In genomic region chr7:29372123-29372522, GRCm38 (mm10) we compare ENCODE assay signal across 21 mouse cellular contexts.
"Had no signal": no experiment of that assay in that cellular context is flagged by ENCODE, and none has a peak within 500 bp of the region (broad histone marks: within the 10 kb centered on the region; RNA-seq: fewer than 3 reads in every experiment).

No protein-coding gene starts in this region.

- H3K9ac ChIP-seq: limb, embryonic 13.5 days; liver, embryonic 15.5 days; midbrain, embryonic 15.5 days; neural tube, embryonic 13.5 days; stomach, embryonic 15.5 days had no signal

- DNase-seq: kidney, adult 18-20 months; kidney, adult 9 months; kidney, postnatal 14 days; kidney, postnatal 4 days; liver; lung, adult 2 months; lung, postnatal 14 days; lung, postnatal 4 days; retina, postnatal 1 day; right cerebral cortex, postnatal 25 days; spleen, adult 18-20 months; thymus, postnatal 25 days had no signal

- H3K9me3 ChIP-seq: limb, embryonic 10.5 days; limb, embryonic 13.5 days; liver, embryonic 15.5 days; megakaryocyte, embryonic 14.5 days; midbrain, embryonic 15.5 days; neural tube, embryonic 13.5 days; stomach, embryonic 15.5 days had no signal

- H3K27me3 ChIP-seq: limb, embryonic 13.5 days; liver, embryonic 15.5 days; megakaryocyte, embryonic 14.5 days; midbrain, embryonic 15.5 days; neural tube, embryonic 13.5 days; stomach, embryonic 15.5 days had no signal

- H3K4me3 ChIP-seq: limb, embryonic 10.5 days; limb, embryonic 13.5 days; liver, embryonic 15.5 days; megakaryocyte, embryonic 14.5 days; midbrain, embryonic 15.5 days; myocyte; neural tube, embryonic 13.5 days; stomach, embryonic 15.5 days had no signal

- ATAC-seq: midbrain, embryonic 15.5 days had no signal

- H3K27ac ChIP-seq: limb, embryonic 10.5 days; limb, embryonic 13.5 days; liver, embryonic 15.5 days; midbrain, embryonic 15.5 days; neural tube, embryonic 13.5 days; stomach, embryonic 15.5 days had no signal

- H3K4me2 ChIP-seq: limb, embryonic 13.5 days; liver, embryonic 15.5 days; midbrain, embryonic 11.5 days; midbrain, embryonic 15.5 days; neural tube, embryonic 13.5 days; stomach, embryonic 15.5 days had no signal

- H3K4me1 ChIP-seq: liver, embryonic 15.5 days; stomach, embryonic 15.5 days had no signal
